Comparison of ENCODE assay signal across 24 mouse cellular contexts in the genomic region with DNA sequence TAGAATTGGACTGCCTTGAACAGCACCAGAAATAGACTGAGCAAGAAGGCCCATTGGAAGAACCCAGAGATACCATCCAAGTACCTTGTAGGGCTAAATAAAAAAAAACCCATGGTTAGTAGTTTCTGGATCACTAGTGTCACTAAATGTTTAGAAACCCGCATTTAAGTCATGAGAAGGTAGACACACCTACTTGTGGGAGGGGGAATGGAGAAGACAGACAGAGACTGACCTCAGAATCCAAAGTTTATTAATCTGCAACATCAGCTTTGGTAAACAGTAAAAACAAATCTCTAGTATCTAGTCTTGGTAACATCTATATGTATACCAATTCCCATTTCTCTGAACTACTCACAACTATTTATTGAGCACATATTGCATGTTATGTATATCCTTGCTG. TPM values are rescaled to one million over a fixed set of nuclear protein-coding genes. Genes with fewer than 3 reads are reported as not detected.
"Had no signal": no experiment of that assay in that cellular context is flagged by ENCODE, and none has a peak within 500 bp of the region (broad histone marks: within the 10 kb centered on the region; RNA-seq: fewer than 3 reads in every experiment).

Gene Cyp4a14 (minus strand): TSS at position 142 of the 400 bp plus-strand sequence.

- H3K9ac ChIP-seq: lung, embryonic 15.5 days; midbrain, embryonic 13.5 days; midbrain, embryonic 15.5 days; neural tube, embryonic 12.5 days; stomach, embryonic 15.5 days had no signal

- H3K36me3 ChIP-seq: lung, embryonic 15.5 days; midbrain, embryonic 13.5 days; midbrain, embryonic 15.5 days; neural tube, embryonic 12.5 days; stomach, embryonic 15.5 days had no signal

- DNase-seq: lung, adult 2 months; lung, postnatal 14 days; lung, postnatal 36 days; right cerebral cortex, postnatal 14 days; thymus, adult 2 months; thymus, postnatal 25 days; thymus, postnatal 4 days had no signal

- H3K27me3 ChIP-seq: lung, embryonic 15.5 days; megakaryocyte, embryonic 14.5 days; midbrain, embryonic 13.5 days; midbrain, embryonic 15.5 days; neural tube, embryonic 12.5 days; stomach, embryonic 15.5 days had no signal

- H3K27ac ChIP-seq: lung, embryonic 15.5 days; macrophage; midbrain, embryonic 13.5 days; midbrain, embryonic 15.5 days; neural tube, embryonic 12.5 days; stomach, embryonic 15.5 days; stomach, postnatal 0 days had no signal

- ATAC-seq: lung, postnatal 0 days; midbrain, embryonic 13.5 days; midbrain, embryonic 15.5 days had no signal

- H3K4me1 ChIP-seq: lung, embryonic 15.5 days; megakaryocyte, embryonic 14.5 days; midbrain, embryonic 13.5 days; midbrain, embryonic 15.5 days; neural tube, embryonic 12.5 days; stomach, embryonic 15.5 days had no signal

- H3K9me3 ChIP-seq: lung, embryonic 15.5 days; megakaryocyte, embryonic 14.5 days; midbrain, embryonic 13.5 days; midbrain, embryonic 15.5 days; neural tube, embryonic 12.5 days; stomach, embryonic 15.5 days had no signal

- H3K4me2 ChIP-seq: lung, embryonic 15.5 days; midbrain, embryonic 11.5 days; midbrain, embryonic 13.5 days; midbrain, embryonic 15.5 days; neural tube, embryonic 12.5 days; stomach, embryonic 15.5 days had no signal

- H3K4me3 ChIP-seq: lung, embryonic 15.5 days; megakaryocyte, embryonic 14.5 days; midbrain, embryonic 13.5 days; midbrain, embryonic 15.5 days; neural tube, embryonic 12.5 days; stomach, embryonic 15.5 days had no signal

RNA-seq across cellular contexts. Expression of gene Cyp4a14, which starts in this region (rescaled TPM):
- total RNA-seq: megakaryocyte progenitor cell, adult 5-6 weeks; midbrain, postnatal 0 days; monocyte, adult 5-6 weeks; neutrophil, adult 5-6 weeks had no signal
- polyA plus RNA-seq: lung, adult 2 months; lung, embryonic 15.5 days; macrophage; midbrain, embryonic 11.5 days; midbrain, embryonic 13.5 days; midbrain, embryonic 15.5 days; midbrain, postnatal 0 days; neural tube, embryonic 12.5 days; neural tube, embryonic 14.5 days; spleen, adult 2 months; stomach, embryonic 15.5 days; urinary bladder, adult 2 months had no signal
